Mouse (Mus musculus) kidney, adult 18-20 months (tissue): ENCODE measurements at regions not wholly inside any gene's neighbourhood (a gene's known extent, or its start where the extent isn't known, plus 50 kb on each side); places are given as distances from the start of the nearest gene placed in this dataset.
A peak's percentile ranks its signal among the peaks of the same experiment; 100 is the strongest.

Source experiments
- DNase-seq: peaks from one replicate; pipeline ENCODE4 v3.0.0; 2021

DNA sequence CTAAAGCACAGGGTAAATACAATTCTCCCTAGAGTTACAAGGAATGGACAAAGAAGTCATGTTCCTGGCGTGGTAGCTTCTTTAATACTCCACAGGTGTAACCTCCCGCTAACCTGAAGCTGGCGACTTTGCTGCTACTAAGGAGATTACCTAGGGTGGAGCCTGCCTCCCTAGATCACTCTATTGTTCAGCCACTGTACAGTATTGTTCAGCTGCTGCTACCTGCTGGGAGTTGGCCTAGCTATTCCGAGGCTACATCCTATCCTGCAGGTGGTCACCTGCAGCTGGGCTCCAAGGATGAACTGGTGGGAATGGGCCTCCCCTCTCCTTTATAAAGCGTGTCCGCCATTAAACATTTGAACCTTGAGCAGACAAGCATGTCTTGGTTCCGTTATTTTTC lies 183.8 kb upstream of the Slc39a10 start:
- no peak for DNase-seq

DNA sequence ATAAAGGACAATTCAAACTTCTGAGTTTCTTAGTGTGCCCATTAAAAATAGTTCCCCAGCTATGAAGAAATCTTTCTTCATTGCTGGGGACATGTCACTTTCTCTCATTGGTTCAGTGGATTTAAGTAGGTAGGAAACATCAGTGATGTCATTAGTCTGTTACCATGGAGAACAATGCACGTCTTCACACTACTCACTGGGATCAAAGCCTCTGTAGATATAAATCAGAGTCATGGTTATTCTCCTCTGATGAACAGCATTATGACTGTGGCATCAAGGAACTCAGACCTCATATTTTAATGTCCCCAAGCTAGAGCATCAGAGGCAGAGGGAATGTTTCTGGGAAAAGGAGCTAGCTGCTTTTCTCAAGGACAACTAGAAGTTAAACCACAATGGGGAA lies 165.5 kb upstream of the Slc39a10 start:
- no peak for DNase-seq

DNA sequence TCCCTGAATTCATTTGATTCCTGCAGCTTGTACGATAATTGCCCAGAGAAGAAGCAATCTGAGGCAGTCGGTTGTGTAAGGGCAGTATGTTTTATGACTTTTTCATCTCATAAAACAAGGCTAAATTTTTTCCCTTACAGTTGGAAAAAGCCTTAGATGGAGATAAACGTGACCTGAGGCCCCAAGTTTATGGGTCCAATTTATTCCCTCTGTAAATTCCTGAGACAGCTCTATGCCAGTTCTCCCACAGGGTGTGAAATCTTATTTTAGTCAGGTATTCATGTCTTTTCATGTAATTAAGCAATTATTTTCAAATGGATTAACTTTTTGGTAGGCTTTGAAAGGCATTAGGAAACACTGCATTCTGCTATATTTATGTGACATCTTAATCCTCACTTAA lies 164.7 kb upstream of the Slc39a10 start:
- no peak for DNase-seq

DNA sequence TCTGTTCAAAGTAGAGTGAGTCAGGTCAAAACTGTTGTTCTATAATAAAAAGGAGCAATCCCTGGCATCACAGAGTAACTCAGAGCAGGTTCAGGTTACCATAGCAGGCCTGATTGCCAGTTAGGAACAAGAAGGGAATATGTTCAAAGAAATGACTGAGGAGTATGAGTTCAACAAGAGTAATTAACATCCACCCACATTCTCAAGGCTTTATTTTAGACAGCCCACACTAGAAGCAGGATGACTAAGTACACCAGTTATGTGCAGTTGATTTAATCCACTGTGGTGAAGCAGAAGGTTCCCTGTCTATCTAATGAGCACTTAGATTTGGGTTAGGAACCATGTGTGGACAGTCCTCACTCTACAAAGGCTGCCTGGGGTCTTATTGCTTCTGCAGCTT lies 158.5 kb upstream of the Slc39a10 start:
- no peak for DNase-seq

DNA sequence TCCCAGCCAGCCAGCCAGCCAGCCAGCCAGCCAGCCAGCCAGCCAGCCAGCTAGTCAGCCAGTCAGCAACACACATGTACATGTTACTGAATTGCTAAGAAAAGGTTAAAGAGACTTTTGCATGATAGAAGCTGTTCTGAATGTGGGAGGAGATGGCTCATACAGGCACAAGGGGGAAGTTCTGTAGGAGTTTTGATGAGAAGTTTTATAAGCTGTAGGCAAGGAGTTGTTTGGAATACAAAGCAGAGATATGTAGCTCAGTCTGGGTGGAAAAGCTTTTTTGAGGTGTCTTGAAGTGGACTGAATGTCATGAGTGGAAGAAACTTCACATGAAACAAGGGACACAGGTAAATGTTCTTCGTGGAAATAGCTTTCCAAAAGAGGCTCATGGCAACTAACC lies 157.8 kb upstream of the Slc39a10 start:
- DNase-seq = no peak

DNA sequence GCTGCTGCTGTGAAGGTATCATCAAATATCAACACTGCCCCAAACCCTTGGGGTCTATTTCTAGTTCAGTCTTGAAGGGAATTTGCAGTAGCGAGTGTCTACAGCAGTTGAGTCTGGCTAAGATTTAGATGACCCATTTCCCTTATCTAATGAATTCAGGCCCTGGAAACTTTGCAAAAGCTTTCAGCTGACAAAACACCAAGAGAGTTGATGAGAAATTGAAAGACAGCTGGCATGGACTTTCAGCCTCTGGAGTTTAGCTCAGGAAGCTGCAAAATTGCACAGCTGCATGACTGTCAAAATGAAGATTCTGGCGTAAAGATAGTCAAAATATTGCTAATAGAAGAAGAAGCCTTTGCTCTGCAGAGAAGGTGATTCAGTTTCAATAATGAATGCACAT lies 144.9 kb upstream of the Slc39a10 start:
- DNase-seq = no peak

DNA sequence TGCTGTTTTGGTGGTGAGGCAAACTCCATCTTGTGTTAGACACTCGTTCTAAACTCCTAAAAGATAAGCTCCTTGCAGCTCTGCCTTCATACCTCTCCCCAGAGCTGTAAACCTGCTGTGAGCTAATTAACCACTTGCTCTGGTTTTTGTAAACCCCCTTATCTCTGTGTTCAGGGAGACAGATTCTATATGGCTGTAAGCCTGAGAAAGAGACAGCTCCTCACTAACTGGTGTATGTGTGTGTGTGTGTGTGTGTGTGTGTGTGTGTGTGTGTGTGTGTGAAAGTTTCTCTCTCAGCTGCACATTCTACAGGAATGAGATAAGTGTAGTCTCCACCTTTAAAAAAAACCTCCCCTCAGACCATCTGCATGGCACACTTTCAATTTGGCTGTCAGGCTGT lies 126.7 kb upstream of the Slc39a10 start:
- no peak for DNase-seq

DNA sequence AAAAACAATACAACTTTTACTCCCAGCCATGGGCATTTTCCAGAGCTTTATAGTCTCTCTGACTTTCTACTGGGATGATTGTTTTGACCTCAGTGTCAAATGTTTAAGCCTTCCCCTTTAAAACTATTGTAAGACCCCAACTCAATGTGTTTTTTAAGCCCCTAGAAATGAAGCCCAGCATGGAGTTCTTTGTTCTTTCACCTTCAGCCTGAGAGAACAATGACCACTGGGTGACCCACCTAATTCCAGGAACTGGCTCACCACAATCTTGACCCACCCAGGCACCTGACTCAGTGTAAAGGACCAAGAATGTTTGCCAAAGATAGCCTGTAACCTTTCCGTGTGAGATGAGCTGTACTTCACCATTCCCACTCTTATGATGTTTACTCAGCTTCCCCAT lies 121.9 kb upstream of the Slc39a10 start:
- DNase-seq = no peak

DNA sequence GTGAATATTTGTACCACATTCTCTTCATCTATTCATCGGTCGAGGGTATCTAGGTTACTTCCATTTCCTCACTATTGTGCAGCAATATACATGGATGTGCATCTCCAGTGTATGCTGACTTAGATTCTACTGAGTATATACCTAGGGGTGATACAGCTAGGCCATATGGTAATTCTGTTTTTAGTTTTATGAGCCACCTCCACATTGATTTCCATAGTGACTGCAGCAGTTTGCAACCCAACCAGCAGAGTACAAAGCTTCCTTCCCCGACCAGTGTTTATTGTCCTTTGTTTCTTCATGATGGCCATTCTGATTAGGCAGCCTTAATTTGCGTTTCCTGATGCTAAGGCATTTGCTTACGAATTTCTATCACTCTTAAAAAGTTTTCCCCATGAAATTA lies 111.1 kb upstream of the Slc39a10 start:
- DNase-seq = no peak

DNA sequence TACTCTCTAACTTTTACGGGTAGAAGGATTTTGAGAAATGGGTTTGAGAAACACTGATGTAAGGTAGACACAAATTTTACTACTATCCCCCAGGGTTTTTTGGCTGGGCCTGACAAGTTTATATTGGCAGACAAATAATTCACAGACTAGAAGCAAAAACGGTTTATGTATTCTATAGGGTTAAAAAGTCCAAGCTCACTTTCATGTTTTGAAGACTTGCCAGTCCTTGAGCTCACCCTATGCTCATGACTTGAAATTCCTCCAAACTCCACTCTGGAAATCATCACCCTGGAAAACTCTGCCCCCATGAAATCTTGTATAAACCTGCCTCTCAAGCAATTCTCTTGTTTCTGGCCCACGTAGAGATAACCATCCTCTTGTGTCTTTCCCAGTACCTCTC lies 106.7 kb upstream of the Slc39a10 start:
- DNase-seq = no peak

DNA sequence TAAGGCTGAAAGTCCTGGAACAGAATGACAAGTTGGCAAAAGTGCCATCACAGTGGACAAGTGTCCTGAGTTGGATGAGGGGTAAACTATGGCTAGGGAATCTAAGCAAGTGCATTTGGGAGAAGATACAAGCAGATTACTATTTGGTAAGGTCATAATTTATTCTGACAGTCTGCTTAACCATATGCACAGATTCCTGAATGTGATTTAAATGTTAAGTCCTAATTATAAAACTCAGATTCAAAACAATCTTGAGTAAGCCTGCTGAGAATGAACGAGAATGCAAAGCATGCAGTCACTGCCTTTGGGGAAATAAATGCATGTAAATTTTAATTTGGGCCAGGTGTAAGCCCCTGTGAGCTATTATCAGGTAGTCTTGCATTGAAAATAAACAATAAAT lies 93.3 kb upstream of the Slc39a10 start:
- DNase-seq = no peak

DNA sequence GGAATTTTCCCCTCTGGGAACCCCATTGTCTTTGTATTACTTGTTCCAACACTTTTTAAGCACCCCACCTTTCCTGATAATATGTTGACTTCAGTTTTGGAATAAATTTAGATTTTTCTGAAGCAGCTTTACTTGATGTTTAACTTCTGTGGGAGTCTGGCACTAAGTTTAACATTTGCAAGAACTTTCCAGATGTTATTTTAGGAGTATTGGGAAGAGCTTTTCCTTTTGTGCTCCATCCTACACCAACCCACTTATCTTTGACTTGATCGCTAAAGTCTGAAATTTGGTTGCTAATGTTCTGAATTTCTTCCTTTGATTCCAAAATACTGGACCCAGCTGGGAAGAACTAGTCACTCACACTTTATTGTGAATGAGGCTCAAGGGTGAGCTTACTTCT lies 90.4 kb upstream of the Slc39a10 start:
- DNase-seq = no peak

DNA sequence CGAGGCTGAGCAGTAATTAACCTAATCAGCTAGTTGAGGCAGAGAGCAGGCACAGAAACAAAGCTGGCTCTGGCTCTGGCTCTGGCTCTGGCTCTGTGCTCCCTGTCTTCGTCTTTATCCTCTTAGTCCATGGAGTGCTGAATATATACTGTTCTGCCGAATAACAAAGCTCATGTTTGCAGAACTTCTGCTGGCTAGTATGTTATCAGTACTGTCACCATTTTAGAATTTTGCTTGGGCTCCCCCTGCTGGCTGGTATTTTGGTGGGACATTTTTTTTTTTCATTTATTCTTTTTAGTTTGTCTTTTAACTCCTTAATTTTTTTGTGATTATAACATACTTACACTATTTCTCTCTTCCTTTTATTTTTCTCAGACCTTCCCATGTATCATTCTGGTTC lies 77.8 kb upstream of the Slc39a10 start:
- DNase-seq = peak; percentile 50

DNA sequence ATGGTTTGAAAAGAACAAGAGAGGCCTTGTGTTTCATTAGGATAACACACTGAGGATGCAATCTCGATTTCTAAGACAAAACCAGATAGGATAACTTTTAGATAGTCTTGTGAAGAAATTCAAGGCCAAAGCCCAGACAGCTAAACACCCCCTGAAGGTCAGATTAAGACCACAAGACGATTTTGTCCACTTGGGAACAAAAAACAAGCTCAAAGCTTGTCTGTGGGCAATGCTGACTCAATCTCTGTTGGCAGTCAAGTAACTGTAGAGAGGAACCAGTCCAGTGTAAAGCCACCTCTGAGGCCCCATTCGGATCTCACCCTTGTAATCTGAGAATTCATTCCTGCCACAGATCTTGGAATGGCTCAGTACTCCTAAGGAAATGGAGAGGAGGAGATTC lies 75.7 kb upstream of the Slc39a10 start:
- no peak for DNase-seq

DNA sequence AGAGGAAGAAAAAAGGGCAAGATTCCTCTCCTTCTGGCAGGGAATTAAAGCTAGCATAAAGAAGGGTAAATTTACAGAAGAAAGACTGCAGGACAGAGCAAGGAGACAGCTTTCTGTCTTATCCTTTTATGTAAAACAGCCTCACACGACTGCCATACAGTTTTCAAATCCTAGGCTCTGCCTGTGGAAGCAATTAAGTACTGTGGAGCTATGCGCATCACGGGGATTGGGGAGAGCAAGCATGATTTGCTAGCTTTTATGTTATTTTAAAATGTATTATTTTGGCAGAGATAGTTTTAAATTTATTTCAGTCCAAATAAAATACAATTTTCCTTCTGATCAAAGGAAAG lies 74.2 kb upstream of the Slc39a10 start:
- no peak for DNase-seq

DNA sequence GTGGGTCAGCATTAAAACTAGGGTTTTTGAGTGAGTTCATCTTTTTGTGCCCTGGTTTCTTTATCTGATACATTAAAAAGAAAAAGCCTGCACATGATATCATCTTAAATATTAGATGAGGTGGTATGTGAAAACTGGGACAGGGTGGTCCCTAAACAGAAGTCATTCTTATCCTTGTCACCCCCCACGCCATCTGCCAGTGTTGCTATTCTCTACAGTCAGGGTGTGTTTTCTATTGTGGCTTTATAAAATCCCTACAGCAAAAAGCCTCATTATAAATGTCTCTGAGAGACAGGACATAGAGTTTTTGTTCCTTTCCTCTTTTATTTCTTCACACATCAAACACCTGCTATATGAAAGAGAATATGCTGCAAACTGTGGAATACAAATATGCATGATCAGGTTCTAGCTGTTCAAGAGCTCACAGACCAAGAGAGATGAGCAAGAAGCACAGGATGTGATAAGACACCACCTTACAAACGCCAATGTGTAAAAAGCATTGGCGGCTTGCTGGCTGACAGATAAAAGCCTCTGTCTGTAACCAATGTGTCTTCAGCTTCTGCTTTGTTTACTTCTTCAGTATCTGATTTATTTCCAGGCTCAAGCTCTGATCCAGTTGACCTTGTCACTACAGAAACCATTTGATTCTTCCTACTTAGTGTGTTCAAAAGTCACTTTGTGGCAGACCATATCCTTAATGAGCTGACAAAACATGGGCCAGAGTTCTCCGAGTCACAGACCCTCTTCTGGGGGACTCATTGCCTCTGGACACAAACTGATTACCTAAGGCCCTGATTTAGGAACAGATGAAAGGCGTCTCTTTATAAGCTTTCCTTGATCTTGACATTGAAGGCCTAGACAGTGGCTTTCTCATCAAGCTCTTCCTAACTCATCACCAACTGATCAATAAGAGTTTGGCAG lies 73.6 kb upstream of the Slc39a10 start:
- no peak for DNase-seq

DNA sequence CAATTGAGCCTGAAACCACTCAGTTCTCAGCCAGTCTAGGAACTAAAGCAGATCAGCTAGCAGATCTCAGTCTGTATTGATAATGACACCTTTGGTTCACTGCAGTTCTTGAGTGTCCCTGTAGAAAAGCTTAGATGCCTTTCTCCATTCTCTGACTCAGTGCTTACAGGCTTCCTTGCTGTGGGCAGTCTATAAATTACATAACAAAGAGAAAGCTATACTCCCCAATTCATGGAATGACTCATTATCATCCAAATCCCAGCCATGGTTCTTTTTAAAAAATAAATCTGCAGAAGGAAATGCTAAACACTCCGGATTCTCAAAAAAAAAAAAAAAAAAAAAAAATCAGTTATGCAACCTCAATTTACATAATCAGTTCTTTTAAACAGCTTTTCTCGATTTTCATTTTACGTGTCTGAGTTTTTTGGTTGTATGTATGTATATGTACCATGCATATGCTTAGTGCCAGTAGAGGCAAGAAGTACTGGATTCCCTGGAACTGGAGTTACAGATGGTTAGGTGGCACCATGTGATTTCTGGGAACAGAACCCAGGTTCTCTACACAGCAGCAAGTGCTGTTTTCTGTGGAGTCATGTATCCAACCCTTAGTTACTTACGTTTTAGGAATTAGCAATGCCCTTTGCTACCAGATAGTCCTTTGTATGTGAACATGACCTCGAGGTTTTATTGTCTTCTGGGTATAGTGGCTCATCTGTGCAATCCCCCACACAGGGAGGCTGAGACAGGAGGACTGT lies 71.5 kb upstream of the Slc39a10 start:
- DNase-seq = no peak
